Comparison of ENCODE assay signal across 8 mouse cellular contexts in genomic region chr17:29450899-29451840, GRCm38 (mm10). TPM values are rescaled to one million over a fixed set of nuclear protein-coding genes. Genes with fewer than 3 reads are reported as not detected.
A peak's percentile ranks its signal among the peaks of the same experiment; 100 is the strongest.
DNase-seq lines count a peak whose midpoint lies in the region; ATAC-seq lines count a peak whose summit lies in the region.

No protein-coding gene starts in this region.

- peak overlapping the region; percentile 65 for H3K9ac ChIP-seq in heart, embryonic 14.5 days (ENCODE audit: low read length)

- no peaks in the 10 kb centered on the region for H3K27me3 ChIP-seq in heart, embryonic 14.5 days (ENCODE audit: control insufficient read depth, insufficient read depth, low read length)

- 0 out of 2 replicates have a peak, but pooled peaks cover 2% of the 10 kb centered on the region for H3K9me3 ChIP-seq in heart, embryonic 14.5 days (ENCODE audit: control insufficient read depth, low read length)

- peak; percentile 49 for ATAC-seq in heart, embryonic 14.5 days (ENCODE audit: insufficient number of reproducible peaks, insufficient read depth, low FRiP score, low read depth)

- H3K36me3 ChIP-seq in heart, embryonic 14.5 days (ENCODE audit: control insufficient read depth, insufficient read depth, low read length) = no peaks in the 10 kb centered on the region

- H3K4me2 ChIP-seq in heart, embryonic 14.5 days (ENCODE audit: low read length) = peak overlapping the region; percentile 62

- peak; percentile 96 for DNase-seq in embryo, embryonic 9.5 days (ENCODE audit: extremely low spot score)
- DNase-seq in kidney, postnatal 25 days = peak; percentile 81 to 89
- peak; percentile 90 for DNase-seq in mesoderm, embryonic 11.5 days (ENCODE audit: low read depth, low spot score)
- no peak for DNase-seq in left cerebral cortex, postnatal 25 days (ENCODE audit: low spot score in 2 of 2)
- DNase-seq in right cerebral cortex, postnatal 4 days = no peak
- DNase-seq in spleen, postnatal 14 days (ENCODE audit: low spot score in 2 of 2) = no peak
- no peak for DNase-seq in layer of hippocampus, adult 9-10 months (ENCODE audit: low spot score)

- H3K4me1 ChIP-seq in heart, embryonic 14.5 days (ENCODE audit: control insufficient read depth in 2 of 2, insufficient read depth in 2 of 2, low read length in 2 of 2) = peaks cover 21 to 38% of the 10 kb centered on the region in 2 experiments

- H3K27ac ChIP-seq in heart, embryonic 14.5 days (replicated peaks in 1 of 2; ENCODE audit: control insufficient read depth in 1 of 2, insufficient read depth in 1 of 2, low read depth in 2 of 2, low read length in 2 of 2) = peak overlapping the region; percentile 87 to 92

- H3K4me3 ChIP-seq in heart, embryonic 14.5 days (ENCODE audit: control insufficient read depth in 1 of 2, insufficient read depth in 1 of 2, low read depth in 1 of 2, low read length in 2 of 2) = peak overlapping the region; percentile 3 to 23; a peak in 3 of 4 replicates

- intact Hi-C loops in left cerebral cortex, postnatal 25 days (cut with DNase I) = no loop called here

- 5% methylated on average over 34 of the region's 34 CpGs for WGBS in heart, embryonic 14.5 days

RNA-seq across cellular contexts. Expression of gene Pim1, which starts 39.4 kb away (rescaled TPM):
- polyA plus RNA-seq in heart, embryonic 14.5 days (2014; fragmentation: Nextera tagmentation; extraction: Ambion mirVana) = 14.1 and 16.5 TPM in 2 replicates
- total RNA-seq in left cerebral cortex, postnatal 25 days (2021) = 1 to 10 TPM; 6.8 to 7.4 TPM

Comparison
In these comparisons a context has a peak if more than half of its experiments do, and no peak if none do; other contexts are left out.
1. DNase-seq: peak in embryo, embryonic 9.5 days (single experiment), kidney, postnatal 25 days (2 of 2) and mesoderm, embryonic 11.5 days (single experiment); none in left cerebral cortex, postnatal 25 days (0 of 2), right cerebral cortex, postnatal 4 days (single experiment), spleen, postnatal 14 days (0 of 2) and layer of hippocampus, adult 9-10 months (single experiment).